Mouse (Mus musculus) left cerebral cortex, adult 11 months (tissue): ENCODE measurements around the gene Sumo3.

Source experiments
- DNase-seq: peaks from one replicate; pipeline ENCODE4 v3.0.0; 2022; ENCODE audit warnings: low spot score

The Sumo3 gene

DNA sequence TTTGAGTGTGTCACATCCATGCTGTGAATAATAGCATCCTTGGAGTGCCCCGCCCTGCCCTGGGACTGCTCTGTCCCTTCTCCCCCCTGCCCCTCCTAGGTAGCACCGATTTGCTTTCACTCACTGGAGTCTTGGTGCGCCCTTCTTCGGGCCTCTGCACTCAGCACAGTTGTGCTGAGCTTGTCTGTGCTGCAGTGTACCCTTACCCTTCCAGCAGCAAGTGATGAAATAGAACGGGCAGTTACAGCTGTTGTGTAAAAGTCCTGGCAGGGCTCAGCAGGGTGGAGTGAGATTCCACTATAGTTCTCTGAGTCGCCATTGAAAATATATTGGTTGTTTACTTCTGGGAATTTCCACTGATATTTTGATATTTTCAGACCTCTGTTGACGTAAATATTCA lies 20.1 kb downstream of the Sumo3 start:
- no peak for DNase-seq

- no peak for DNase-seq
These were observed 20.7 kb downstream of the Sumo3 start for GRCm38 (mm10) chr10:77626591-77626990.

- DNase-seq, result peak; percentile 72
These were observed 21.6 kb downstream of the Sumo3 start for GRCm38 (mm10) chr10:77627497-77627896.

DNA sequence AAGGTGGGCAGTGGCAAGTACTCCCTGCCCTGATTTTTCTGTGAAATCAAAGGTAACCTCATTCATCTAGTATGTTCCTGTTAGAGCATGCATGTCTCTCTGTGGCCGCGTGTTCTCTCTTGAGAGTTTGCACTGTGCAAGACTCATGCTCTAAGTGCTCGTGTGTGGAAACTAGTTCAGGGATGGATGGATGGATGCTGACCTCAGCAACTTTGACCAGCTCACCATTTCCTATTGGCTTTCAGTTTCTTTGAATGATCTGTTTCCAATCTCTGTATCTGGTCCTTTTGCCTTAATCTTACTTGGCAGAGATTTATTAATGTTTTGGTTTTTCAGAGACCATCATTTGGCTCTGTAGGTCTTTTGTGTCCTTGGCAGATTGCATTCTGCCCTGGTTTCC lies 23.3 kb downstream of the Sumo3 start:
- no peak for DNase-seq

DNA sequence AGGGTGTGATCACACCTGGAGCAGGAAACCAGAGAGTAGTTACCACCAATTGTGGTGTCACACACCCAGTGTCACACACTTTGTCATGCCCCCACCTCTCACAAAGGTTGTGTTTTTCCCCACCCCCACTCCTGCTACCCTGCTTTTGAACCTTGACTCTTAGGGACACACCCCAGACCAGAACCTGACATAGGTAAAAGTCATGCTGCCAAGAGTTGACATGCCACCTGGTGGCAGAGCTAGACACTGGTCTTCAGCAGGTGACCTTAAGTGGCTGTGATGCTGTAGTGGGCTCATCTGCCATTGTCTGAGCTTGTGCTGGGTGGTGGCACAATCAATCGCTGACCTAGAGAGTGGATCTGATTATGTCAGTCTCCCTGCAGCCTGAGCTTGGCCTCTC lies 24.1 kb downstream of the Sumo3 start:
- no peak for DNase-seq

- DNase-seq, result no peak
These were observed 28.1 kb downstream of the Sumo3 start for GRCm38 (mm10) chr10:77634016-77634415.

- no peak for DNase-seq
These were observed 28.7 kb downstream of the Sumo3 start for GRCm38 (mm10) chr10:77634452-77635231.

- DNase-seq, result no peak
These were observed 30.5 kb downstream of the Sumo3 start for GRCm38 (mm10) chr10:77636234-77636922.

- DNase-seq, result no peak
These were observed 33.1 kb downstream of the Sumo3 start for GRCm38 (mm10) chr10:77638956-77639355.

DNA sequence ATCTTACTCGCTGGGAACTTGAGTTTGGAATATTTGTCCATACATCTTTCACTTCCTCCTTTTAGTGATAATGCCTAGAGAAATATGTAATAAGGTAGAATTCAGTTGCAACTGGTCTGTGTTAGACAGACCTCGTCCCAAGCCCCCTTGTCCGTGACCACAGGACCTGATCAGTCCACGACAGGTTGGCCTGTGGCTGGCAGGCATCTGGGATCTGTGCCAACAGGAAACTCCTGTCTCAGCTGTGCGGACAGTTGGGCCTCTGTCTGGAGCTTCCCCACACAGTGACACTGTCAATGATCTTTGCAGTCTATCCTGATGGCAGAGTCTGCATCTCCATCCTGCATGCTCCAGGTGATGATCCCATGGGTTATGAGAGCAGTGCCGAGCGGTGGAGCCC lies 37.3 kb downstream of the Sumo3 start:
- DNase-seq, result no peak

- no peak for DNase-seq
These were observed 39.7 kb downstream of the Sumo3 start for GRCm38 (mm10) chr10:77645571-77645970.

DNA sequence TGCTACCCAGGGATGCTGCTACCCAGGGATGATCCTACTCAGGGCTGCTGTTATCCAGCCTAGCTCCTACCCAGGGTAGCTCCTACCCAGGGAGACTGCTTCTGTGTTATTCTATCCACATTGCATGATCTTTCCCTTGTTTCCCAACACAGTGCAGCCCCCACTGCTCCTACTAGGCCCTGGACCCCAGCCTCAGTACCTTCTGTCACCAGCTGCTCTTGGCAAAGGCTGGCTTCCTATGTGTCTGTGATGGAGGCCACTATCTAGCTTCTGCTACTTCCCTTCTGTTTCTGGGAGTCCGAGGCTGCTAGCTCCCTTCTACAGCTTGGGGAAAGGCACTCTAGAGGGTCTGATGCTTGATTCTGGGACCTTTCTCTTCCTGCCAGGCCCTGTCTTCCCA lies 41.6 kb downstream of the Sumo3 start:
- DNase-seq, result no peak

- no peak for DNase-seq
These were observed 42.0 kb downstream of the Sumo3 start for GRCm38 (mm10) chr10:77647901-77648300.

DNA sequence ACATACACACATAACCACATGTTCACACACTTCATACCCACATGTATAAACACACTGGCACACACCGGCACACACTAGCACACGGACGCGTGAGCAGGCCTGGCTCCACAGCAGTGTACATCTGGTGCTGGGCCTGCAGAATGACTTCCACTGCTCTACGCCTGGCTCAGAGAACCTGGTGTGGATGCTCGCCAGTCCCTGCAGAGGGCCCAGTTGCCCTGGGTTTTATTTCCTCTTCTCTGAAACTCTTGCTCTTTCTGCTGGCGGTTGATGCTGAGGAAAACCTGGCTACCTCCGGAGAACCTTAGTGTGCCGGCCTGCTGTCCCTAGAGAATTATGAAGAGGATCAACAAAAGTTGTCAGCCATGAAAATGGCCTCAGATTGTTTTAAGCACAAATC lies 46.1 kb downstream of the Sumo3 start:
- no peak for DNase-seq

DNA sequence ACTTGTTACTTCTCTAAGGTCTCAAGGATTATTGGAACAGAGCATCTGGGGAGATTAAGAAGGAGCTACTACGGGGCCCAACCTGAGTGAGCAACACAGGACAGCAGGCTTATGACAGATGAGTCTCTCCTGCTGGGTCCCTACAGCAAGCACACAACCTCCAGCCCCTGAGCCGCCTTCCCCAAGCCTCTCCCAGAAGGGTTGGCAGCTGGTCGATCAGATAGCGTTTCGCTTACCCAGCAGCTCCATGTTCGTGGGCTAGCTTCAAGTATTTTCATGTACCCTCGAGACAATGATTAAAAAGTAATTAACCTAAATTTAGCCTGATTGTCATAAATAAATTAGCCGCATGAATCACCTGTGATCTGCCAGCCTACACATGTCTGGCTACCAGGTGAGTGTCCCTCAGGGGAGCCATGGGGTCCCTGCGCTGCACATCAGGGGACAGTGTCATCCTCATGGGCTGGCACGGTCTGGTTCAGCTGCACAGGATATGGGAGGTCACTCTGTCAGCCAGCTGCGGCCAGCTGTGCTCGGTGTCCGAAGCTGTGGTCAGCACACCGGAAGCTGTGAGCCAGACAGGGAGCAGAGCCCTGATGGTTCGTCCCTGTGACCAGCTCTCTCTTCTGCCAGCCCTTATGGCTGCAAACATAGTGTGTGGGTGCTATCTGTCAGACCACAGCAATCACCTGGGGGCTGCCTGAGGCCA lies 52.5 kb downstream of the Sumo3 start:
- no peak for DNase-seq

DNA sequence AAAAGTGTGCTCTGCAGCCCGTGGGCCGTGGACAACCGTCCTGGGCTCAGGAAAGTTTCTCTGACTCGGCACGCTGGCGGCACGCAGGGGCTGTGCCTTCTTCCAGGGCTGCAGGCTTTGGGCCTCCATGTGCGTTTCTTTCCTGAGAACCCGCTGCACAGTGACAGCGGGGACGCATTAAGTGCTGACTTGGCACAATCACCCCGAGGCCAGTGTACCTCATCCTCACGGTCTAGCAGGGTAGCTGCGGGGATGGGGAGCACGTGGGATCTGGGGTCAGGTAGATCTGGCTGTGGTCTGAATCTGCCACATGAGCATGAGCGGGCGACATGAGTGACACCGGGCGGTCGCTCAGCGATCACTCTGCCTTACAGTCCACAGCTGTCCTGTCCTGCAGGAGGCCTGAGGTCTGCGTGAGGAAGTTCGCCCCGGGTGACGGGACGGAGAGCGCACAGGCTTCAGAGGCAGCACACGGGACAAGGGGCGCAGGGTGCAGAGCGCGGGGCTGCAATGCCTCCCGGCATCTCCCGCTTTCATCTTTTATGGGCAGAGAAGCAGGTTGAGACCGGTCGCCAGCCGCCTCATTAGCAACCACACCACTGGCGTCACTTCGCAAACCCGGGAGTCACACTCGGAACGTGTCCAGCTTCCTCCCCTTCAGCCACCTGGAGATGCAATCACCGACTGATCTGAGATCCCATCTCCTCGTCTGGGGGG lies 58.2 kb downstream of the Sumo3 start:
- DNase-seq, result no peak

DNA sequence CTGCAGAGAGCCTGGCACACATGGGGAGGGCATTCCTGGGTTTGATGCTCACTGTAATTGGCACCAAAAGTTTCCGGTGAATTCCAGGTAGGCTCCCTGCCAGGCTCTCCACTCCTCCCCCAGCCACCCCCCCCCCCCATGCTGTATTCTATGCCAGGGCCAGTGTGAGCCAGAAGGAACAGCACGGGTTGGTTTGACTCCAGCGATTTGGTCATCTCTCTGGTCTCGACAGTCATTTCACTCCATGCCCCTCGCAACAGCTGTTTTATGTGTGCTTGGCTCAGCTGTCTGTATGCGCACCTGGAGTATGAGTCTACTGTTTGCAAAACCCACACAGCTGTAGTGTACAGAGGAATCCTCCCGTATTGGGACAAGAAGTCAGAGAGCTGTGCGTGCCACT lies 60.4 kb downstream of the Sumo3 start:
- DNase-seq, result no peak

DNA sequence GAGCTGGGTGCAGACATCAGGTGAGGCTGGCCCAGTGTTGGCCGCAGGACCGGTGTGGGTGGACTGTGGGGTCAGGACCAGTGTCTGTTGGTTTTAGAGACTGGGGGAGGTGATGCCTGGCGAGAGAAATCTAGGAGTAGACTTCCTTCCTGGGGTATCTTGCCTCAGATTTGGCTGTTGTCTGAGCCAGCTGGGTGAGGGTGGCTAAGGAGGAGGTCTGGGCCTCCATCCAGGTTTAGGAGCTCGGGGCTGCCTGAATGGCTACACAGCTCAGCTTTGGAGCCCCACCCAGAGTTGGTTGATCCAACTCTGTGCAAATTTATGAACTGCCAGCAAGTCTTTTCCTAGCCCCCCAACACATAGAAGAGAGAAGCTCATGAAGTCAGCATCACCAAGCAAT lies 61.5 kb downstream of the Sumo3 start:
- no peak for DNase-seq
